Mouse (Mus musculus) E14TG2a.4 (cell line): ENCODE results near the gene Ldhd.
A peak's percentile ranks its signal among the peaks of the same experiment; 100 is the strongest.
"Not testable (repeated sequence)": the region's sequence is repeated elsewhere in the genome, so short reads cannot be mapped to it uniquely, and the experiment has no call there.

ENCODE experiments used
- H3K27me3 ChIP-seq: 2 replicates; pipeline ENCODE4 v1.6.1; 2014; ENCODE audit warnings: low read length, control low read depth; ENCODE audit not compliant: insufficient read depth
- H3K36me3 ChIP-seq: 2 replicates; pipeline ENCODE4 v1.6.1; 2014; ENCODE audit warnings: low read length, control low read depth; ENCODE audit not compliant: insufficient read depth
- H3K4me1 ChIP-seq: replicated peaks from 2 replicates; pipeline ENCODE4 v1.6.1; 2014; ENCODE audit warnings: low read depth, low read length, control low read depth
- H3K4me3 ChIP-seq: replicated peaks from 2 replicates; pipeline ENCODE4 v1.5.1; 2014; ENCODE audit warnings: mild to moderate bottlenecking, low read length
- H3K9me3 ChIP-seq: 2 replicates; pipeline ENCODE4 v1.6.1; 2014; ENCODE audit warnings: low read length, control low read depth
- CTCF ChIP-seq: conservative IDR thresholded peaks from 2 replicates; pipeline ENCODE4 v1.5.1; 2014; ENCODE audit warnings: low read length
- NANOG ChIP-seq: IDR thresholded peaks from 2 replicates; pipeline ENCODE4 v1.6.1; 2014; ENCODE audit warnings: borderline replicate concordance, low read length, mixed read lengths
- POU5F1 ChIP-seq: IDR thresholded peaks from 2 replicates; pipeline ENCODE4 v1.6.1; 2014; ENCODE audit warnings: low read length, borderline replicate concordance

Ldhd gene

DNA sequence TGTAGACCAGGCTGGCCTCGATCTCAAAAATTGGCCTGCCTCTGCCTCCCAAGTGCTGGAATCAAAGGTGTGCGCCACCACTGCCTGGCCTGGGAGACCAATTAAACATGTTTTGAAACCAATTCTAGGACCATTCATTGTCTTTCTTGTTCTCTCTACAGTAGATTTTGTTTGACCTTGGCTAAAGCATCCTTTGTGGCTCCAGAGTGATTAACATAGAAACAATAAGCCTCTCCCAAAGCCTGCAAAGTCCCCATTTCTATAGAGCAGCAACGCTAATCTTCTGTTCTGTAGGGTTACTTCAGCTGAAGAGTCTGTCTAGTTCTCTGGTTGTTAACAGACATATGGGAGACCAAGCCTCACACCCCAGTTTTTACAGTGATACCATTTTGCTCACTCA, 20.5 kb upstream of the Ldhd start:
- H3K4me3 ChIP-seq = peak overlapping the region; percentile 30; the same call in 1 of the 2 replicates
- TF ChIP-seq POU5F1 = no peak
- TF ChIP-seq CTCF = no peak
- peak; percentile 72; the same call in 1 of the 2 replicates for TF ChIP-seq NANOG
- H3K4me1 ChIP-seq = peaks cover 84% of the 10 kb centered on the region
- no peaks in the 10 kb centered on the region for H3K9me3 ChIP-seq
- 0 out of 2 replicates have a peak, but pooled peaks cover 4% of the 10 kb centered on the region for H3K36me3 ChIP-seq
- no peaks in the 10 kb centered on the region for H3K27me3 ChIP-seq

DNA sequence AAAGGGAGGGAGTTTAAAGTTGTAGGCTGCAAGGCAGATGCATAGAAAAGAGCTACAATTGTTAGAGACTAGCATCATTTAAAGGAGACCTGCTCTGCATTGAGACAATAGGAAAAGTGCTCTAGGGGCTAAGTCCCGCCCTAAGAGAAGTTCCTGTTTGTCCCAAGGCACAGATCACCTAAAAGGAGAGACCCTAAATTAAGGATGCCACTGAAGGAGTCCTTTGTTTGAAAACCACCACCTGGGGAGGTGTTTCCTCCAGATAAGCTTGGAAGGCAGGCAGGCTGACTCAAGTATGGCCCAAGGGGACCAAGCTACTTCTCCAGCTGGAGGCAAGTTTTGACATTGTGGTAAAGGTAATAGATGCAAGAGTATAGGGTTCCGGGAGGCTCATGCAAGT, 18.7 kb upstream of the Ldhd start:
- no peaks in the 10 kb centered on the region for H3K9me3 ChIP-seq
- H3K36me3 ChIP-seq = no peaks in the 10 kb centered on the region
- peak overlapping the region; percentile 54 for H3K4me3 ChIP-seq
- TF ChIP-seq POU5F1 = no peak
- peak; percentile 69 for TF ChIP-seq NANOG
- peaks cover 84% of the 10 kb centered on the region for H3K4me1 ChIP-seq
- no peaks in the 10 kb centered on the region for H3K27me3 ChIP-seq

DNA sequence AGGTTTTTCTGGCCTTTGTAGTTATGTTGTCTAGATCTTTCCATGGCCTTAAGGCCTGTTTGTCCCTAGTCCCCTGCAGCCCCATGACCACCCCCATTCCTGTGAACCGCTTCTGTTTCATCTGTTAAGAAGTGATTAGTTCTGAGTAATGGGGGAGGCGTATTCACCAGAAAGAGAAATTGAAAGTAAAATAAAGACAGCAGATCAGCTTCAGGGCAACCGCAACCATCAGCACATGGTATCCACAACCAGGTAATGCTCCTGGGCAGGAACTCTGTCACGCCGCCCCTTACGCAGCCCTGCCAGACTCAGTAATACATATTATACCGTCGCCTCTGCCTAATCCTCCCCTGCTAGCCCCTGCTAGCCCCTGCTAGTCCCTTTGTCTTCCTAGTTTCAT, 15.5 kb upstream of the Ldhd start:
- Histone ChIP-seq H3K4me3 (no peak overlapping the region), H3K9me3 (no peaks in the 10 kb centered on the region), H3K4me1 (peaks cover 68% of the 10 kb centered on the region), H3K36me3 (no peaks in the 10 kb centered on the region), H3K27me3 (no peaks in the 10 kb centered on the region)
- TF ChIP-seq CTCF (no peak), POU5F1 (no peak), NANOG (no peak)

DNA sequence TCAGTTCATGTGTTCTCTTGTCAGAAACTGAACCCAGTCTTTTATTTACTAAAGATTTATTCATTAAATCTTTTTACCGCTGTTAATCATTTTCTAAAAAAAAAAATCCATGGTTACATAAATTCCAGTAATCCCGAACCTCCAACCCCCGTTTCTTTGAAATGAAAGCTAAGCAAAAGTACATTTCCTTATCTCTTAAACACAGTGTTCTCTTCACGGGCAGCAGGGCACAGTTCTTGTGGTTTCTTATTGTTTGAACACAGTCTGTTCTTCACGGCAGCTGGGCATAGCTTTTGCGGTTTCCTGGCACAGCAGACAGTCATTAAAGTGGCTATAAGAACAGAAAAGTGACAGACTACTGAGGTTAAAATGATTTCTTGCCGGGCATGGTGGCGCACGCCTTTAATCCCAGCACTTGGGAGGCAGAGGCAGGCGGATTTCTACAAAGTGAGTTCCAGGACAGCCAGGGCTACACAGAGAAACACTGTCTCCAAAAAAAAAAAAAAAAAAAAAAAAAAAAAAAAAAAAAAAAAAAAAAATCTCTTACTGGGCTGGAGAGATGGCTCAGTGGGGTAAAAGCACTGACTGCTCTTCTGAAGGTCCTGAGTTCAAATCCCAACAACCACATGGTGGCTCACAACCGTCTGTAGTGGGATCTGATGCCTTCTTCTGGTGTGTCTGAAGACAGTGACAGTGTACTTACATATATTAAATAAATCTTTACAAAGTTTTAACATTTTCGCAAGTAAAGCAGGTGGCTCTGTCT, 14.3 kb upstream of the Ldhd start:
- not testable (repeated sequence) for H3K27me3 ChIP-seq, H3K9me3 ChIP-seq, H3K36me3 ChIP-seq
- H3K4me3 ChIP-seq = peak overlapping the region; percentile 91
- H3K4me1 ChIP-seq = peaks cover 57% of the 10 kb centered on the region

DNA sequence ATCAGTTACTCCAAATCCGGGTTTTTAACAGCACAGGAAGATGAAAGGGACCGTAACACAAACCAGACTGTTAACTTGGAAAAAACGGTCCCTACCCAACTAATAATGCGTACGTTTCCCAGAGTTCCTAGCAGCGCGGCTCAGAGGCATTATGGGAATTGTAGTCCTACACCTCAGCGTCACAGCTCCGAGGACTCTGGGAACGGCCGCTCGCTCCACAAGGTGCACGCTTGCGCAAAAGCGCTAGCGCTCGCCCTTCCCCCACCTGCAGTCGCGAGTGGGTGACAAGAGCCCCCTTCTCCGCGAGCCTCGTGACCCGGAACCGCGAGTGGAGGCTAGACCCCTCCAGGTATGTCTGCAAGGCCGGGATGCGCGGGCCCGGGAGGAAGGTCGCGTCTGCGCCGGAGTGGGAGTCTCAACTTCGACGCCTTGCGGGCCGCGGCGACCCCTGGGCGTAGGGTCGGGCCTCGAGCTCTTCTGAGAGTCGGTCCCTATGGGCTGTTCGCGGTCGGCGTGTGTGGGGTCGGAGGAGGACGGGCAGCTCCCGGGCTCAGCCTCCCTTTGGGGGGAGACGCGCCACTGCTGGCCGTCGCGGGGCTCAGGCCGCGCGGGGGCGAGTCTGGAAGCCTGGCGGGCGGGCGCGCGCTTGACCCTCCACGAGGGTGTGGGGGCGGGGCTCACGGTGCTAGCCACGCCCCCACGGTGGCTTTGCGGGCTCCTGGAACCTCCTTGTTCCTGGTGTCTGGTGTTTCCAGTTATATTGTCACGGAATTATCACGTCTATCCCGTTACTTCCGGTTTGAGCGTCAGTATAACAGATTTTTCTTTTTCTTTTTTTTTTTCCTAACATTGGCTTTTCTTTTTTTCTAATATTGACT, 13.3 kb upstream of the Ldhd start, which contains the start of gene Zfp1:
Gene Zfp1 (plus strand): TSS at position 138 of the 878 bp plus-strand sequence.
- peaks cover 47% of the 10 kb centered on the region for H3K4me1 ChIP-seq
- H3K36me3 ChIP-seq = no peaks in the 10 kb centered on the region
- H3K9me3 ChIP-seq = no peaks in the 10 kb centered on the region
- 0 out of 2 replicates have a peak, but pooled peaks cover 6% of the 10 kb centered on the region for H3K27me3 ChIP-seq
- no peak for TF ChIP-seq CTCF
- no peak for TF ChIP-seq POU5F1
- TF ChIP-seq NANOG = no peak
- peak within 1 kb of the TSS; percentile 91 for H3K4me3 ChIP-seq

DNA sequence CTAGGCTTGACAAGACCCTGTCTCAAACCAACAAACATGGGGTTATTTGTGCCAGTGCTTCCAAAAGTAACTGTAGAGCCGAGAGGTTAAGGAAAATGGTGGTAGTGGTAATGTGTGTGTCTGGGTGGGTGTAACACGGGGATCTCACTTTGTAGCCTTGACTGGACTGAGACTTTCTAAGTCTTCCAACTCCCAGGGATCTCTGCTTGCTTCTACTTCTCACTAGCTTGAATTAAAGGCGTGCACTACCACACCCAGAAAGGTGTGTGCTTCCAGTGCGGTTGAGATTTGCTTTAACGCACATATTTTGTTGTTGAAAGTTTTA, 12.7 kb upstream of the Ldhd start:
- no peaks in the 10 kb centered on the region for H3K36me3 ChIP-seq

DNA sequence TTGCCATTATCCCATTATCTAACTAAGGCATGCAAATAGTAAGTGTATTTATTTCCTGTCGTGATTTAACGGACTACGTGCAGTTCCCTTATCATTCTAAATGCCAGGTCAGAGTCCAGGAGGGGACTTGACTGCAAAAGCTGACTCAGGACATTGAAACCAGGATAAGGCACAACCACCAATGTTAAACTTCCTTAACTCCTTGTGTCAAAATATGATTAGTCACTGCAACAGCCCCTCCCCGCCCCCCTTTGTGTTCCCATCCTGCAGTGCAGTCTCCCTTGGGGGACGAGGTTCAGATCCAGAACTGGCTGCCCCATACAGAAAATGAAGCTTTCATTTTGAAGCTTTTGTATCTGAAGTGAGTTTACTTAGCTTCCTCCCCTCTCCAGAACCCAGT, 12.3 kb upstream of the Ldhd start:
- no peaks in the 10 kb centered on the region for H3K9me3 ChIP-seq
- no peaks in the 10 kb centered on the region for H3K36me3 ChIP-seq
- H3K27me3 ChIP-seq = 0 out of 2 replicates have a peak, but pooled peaks cover 6% of the 10 kb centered on the region
- H3K4me3 ChIP-seq = peak overlapping the region; percentile 91
- TF ChIP-seq POU5F1 (no peak), NANOG (no peak), CTCF (no peak)
- H3K4me1 ChIP-seq = peaks cover 38% of the 10 kb centered on the region

More for the DNA sequence above, 12.7 kb upstream of the Ldhd start:
- Histone ChIP-seq H3K4me3 (peak overlapping the region; percentile 91), H3K9me3 (no peaks in the 10 kb centered on the region), H3K4me1 (peaks cover 41% of the 10 kb centered on the region), H3K27me3 (0 out of 2 replicates have a peak, but pooled peaks cover 6% of the 10 kb centered on the region)
- no peak for TF ChIP-seq POU5F1
- TF ChIP-seq NANOG = no peak
- TF ChIP-seq CTCF = no peak

DNA sequence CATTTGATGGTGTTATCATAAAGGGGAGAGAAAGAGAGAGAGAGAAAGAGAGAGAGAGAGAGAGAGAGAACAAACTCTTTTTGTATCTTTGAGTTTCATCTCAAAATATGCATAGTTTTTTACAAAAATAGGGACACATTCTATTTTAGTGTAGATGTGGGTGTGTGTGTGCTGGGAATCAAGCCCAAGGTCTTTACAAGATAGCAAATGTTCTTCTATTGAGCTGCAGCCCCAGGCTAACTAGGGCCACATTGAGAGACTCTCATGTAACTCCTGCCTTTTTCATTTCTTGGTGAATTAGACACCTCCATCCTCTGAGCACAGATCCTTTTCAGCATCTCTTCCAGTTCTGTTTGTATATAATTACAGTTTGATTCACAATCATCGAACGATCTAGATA, 10.9 kb upstream of the Ldhd start:
- H3K9me3 ChIP-seq = no peaks in the 10 kb centered on the region
- peaks cover 24% of the 10 kb centered on the region for H3K4me1 ChIP-seq
- no peak overlapping the region for H3K4me3 ChIP-seq
- H3K27me3 ChIP-seq = 0 out of 2 replicates have a peak, but pooled peaks cover 6% of the 10 kb centered on the region
- H3K36me3 ChIP-seq = no peaks in the 10 kb centered on the region
- TF ChIP-seq POU5F1 (no peak), CTCF (no peak), NANOG (no peak)

DNA sequence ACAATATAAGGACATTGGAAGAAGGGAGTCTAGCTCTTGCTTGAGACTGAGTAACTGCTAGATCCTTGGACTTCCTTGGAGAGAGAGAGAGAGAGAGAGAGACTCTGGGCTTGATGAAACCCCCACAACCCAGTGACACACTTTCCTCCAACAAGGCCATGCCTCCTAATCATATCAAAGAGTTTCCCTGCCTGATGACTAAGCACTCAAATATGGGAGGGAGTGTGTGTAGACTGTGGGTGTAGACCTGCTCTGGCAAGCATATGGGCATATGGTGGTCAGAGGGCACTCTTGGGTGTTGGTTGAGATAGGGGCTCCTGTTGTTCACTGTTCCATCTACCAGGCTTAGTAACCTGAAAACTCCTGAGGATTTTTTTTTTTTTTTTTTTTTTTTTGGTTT, 7.9 kb upstream of the Ldhd start:
- peaks cover 7% of the 10 kb centered on the region for H3K9me3 ChIP-seq
- no peaks in the 10 kb centered on the region for H3K36me3 ChIP-seq
- H3K4me3 ChIP-seq = no peak overlapping the region
- peaks cover 13% of the 10 kb centered on the region; the same call in 1 of the 2 replicates for H3K27me3 ChIP-seq
- TF ChIP-seq CTCF (no peak), NANOG (no peak), POU5F1 (no peak)
- peaks cover 10% of the 10 kb centered on the region for H3K4me1 ChIP-seq
